Mouse (Mus musculus): Measurements from ENCODE around the gene Slc30a3.

Gene Slc30a3

DNA sequence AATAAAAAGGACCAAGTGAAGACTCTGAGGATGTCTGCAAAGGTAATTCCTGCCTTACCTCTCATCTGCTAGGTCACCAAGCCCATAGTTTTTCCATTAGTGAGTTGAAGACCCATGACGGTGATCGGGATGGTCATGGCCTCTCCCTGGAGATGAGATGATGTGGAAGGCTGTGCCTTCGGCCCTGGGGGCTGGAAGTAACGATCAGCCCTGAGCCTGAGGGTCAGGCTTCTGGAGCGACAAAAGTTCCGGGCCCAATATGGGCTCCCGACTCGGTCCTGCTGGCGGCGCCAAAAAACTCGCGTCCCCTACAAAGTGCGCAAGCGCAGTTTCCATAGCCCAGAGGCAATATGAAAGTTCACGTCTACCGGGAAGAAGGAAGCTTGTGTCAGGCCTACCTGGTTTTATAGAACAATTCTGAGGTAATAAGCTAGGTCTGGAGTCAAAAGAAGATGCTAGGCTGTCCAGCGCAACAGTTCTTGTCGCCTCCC is at the start of gene Slc30a3:
Gene Slc30a3 (minus strand): TSS at position 238 of the 491 bp plus-strand sequence.
- no peak for DNase-seq (ENCODE audit: low spot score in 2 of 2)

- peak; percentile 45 to 73 for DNase-seq (ENCODE audit: low spot score in 2 of 2)
Measured at GRCm38 (mm10) chr5:31154152-31154553, 46.1 kb upstream of the Slc30a3 start, which contains the start of gene Mpv17. Gene Mpv17, minus strand, starts transcription at chr5:31154251.

- DNase-seq (ENCODE audit: low spot score in 2 of 2): no peak
Measured at GRCm38 (mm10) chr5:31153516-31154151, 45.6 kb upstream of the Slc30a3 start.

DNA sequence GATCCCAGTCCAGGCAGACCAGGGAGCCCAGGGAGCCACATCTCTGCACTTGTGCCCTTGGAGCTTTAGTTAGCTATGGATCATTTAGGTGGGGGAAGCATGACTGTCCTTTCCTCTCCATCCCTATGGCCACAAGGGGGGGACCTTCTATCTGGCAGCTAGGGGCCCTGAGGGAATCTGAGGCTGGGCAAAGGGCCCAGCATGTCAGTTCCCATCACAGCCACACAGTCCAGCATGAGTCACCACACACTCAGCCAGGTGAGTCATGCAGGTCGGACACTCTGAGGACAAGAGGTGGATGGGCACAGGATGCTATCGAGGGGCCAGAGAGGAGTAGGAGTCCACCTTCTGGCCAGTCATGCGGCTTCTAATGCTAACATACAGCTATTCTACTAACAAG is 43.7 kb upstream of the Slc30a3 start:
- no peak for DNase-seq (ENCODE audit: low spot score in 2 of 2)

- DNase-seq (ENCODE audit: low spot score in 2 of 2): no peak
Measured at GRCm38 (mm10) chr5:31149781-31150180, 41.7 kb upstream of the Slc30a3 start.

- no peak for DNase-seq (ENCODE audit: low spot score in 2 of 2)
Measured at GRCm38 (mm10) chr5:31138968-31139425, 31.0 kb upstream of the Slc30a3 start.

DNA sequence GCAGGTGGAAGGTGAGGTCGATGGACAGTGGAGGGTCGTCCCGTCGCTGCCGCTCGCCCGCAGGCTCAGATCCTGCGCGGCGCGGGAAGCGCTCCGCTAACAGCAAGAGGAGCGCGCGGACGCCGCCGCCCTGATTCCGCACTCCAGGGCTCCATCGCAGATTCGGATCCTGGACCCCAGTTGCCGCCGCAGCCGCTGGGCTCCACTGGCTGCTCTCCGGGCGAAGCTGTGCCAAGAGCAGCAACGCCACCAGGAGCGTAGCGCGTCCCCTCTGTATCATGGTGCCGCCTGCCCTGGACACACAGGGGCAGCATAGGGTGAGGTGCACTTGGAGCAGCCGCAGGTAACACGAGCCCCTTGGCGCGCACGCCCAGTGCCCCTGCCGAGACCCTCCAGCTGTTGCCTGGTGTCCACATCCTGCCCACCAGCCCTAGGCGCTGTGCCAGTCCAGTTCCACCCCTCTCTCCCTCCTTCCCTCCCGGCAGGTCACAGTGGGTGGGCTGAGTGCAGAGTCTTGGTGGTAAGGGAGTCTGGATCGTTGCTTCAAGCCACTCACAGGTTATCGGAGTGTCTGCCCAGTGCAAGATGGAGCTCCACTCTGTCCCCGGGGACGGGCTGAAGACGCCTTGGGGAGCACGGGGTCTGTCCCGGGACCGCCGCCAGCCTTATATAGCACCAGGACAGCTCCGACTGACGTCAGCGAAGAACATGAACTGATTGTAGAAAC is 30.4 kb upstream of the Slc30a3 start, which contains the start of gene Ucn:
Gene Ucn (minus strand): TSS at position 589 of the 727 bp plus-strand sequence.
- DNase-seq (ENCODE audit: low spot score in 2 of 2): no peak

DNA sequence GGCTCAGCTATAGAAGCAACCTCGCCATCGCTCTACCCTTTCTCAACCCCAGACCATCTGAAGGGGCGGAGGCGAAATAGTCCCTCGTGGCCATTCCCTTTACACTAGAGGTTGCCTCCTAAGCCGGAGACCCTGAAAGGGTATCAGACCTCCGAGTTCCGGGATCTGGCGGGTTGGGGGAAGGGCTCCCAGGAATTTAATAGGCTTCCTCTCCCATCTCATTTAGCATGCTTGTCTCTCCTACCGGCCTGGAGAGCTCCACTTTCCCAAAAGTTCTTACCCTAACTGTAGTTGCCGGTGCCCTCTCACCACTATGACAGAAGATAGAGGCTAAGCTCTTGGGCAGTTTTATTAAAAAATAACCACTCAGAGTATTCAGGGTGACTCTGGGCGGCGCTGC is 29.6 kb upstream of the Slc30a3 start:
- no peak for DNase-seq (ENCODE audit: low spot score in 2 of 2)

GRCm38 (mm10) chr5:31136730-31137424 is 28.8 kb upstream of the Slc30a3 start:
- no peak for DNase-seq (ENCODE audit: low spot score in 2 of 2)

DNA sequence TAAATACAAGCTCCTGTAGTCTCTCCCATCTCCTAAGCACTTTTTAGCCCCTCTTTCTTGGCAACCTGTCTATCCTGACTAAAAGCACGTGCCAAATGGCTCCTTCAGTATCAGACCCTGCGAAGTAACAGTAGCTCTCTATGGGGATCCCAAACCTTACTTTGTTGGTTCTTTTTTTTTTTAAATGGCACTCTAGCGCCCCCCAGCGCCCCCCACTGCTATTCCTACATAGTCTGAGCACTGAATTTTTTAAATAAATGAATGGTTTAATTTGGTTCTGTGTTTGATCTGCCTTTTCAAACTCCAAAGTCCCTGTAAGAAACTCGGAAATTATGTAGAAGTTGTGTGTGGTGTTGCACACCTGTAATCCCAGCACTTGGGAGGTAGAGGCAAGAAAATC is 18.0 kb upstream of the Slc30a3 start:
- no peak for DNase-seq (ENCODE audit: low spot score in 2 of 2)

GRCm38 (mm10) chr5:31123481-31123880 is 15.4 kb upstream of the Slc30a3 start:
- DNase-seq (ENCODE audit: low spot score in 2 of 2): no peak

GRCm38 (mm10) chr5:31121111-31121510 is 13.1 kb upstream of the Slc30a3 start:
- no peak for DNase-seq (ENCODE audit: low spot score in 2 of 2)

- no peak for DNase-seq (ENCODE audit: low spot score in 2 of 2)
Measured at GRCm38 (mm10) chr5:31116912-31117311, 8.9 kb upstream of the Slc30a3 start.

DNA sequence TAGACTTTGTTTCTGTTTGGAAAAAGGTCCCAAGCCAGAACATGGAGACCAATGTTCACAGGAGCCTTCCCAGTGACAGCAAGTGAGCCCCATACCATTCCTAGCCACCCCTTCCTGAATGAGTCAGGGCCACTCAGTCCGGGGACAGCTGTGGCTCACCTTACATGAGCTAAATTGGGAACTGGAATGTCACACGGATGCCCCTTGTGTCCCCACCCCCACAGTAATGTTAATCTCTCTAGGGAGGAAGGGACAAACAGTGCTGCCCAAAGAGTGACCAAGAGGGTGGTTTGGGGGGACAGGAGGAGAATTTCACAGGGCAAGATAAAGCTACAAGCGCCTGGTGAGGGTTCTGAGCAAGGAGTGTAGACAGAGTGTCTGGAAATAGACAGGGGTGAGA is 8.3 kb upstream of the Slc30a3 start, which contains the start of gene Trim54:
Gene Trim54 (plus strand): TSS at position 359 of the 400 bp plus-strand sequence.
- DNase-seq (ENCODE audit: low spot score in 2 of 2): no peak

GRCm38 (mm10) chr5:31110781-31111180 is 2.7 kb upstream of the Slc30a3 start:
- no peak for DNase-seq (ENCODE audit: low spot score in 2 of 2)

GRCm38 (mm10) chr5:31105814-31106335 is 2.2 kb downstream of the Slc30a3 start, which contains the start of gene Dnajc5g:
Gene Dnajc5g, plus strand, starts transcription at chr5:31106285.
- DNase-seq (ENCODE audit: low spot score in 2 of 2): no peak

GRCm38 (mm10) chr5:31095711-31096480 is 12.1 kb downstream of the Slc30a3 start:
- DNase-seq (ENCODE audit: low spot score in 2 of 2): no peak

- peak in 1 of 2 experiments; percentile 35 for DNase-seq (ENCODE audit: low spot score in 2 of 2)
Measured at GRCm38 (mm10) chr5:31094799-31095691, 13.0 kb downstream of the Slc30a3 start.

- no peak for DNase-seq (ENCODE audit: low spot score in 2 of 2)
Measured at GRCm38 (mm10) chr5:31094100-31094798, 13.8 kb downstream of the Slc30a3 start.

Measured in cerebellum, postnatal 4 days (tissue).